Mouse (Mus musculus) liver, embryonic 14.5 days (tissue): Measurements from ENCODE around the gene Slc9a2.

Experiments
- CTCF ChIP-seq: IDR thresholded peaks from 2 replicates; pipeline ENCODE4 v1.5.1; 2016; ENCODE audit warnings: antibody characterized with exemption, low read depth, control low read depth
- EP300 ChIP-seq: IDR thresholded peaks from 2 replicates; pipeline ENCODE4 v1.6.1; 2016; ENCODE audit warnings: antibody characterized with exemption, low read depth

DNA sequence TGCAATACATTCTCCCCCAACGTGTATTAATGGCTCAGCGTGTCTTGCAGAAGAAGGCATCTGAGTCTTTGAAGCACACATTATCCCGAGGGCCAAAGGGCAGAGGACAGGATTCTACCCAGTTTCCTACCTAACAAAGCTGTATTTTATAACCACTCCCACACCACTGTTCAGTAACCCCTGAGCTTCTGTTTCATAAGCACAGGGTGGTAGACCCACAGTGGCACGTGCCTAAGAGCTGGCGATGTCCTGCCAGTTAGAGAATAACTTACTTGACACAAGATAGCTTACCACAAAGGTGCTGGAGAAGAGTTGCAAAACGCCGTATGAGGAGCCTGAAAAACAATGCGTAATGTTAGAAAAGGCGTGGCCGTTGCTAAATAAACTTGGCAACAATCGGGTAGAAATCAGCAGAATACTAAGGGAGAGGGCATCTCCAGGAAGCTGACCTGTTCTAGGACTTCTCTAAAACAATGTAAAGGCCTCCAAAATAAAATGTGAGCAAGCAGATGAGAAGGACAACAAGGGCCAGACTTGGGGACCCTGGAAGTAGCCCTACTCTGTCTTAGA is 105.6 kb downstream of the Slc9a2 start:
- TF ChIP-seq CTCF, result no peak
- TF ChIP-seq EP300, result no peak
